Mouse (Mus musculus) midbrain, embryonic 15.5 days (tissue): ENCODE data around the gene Mfsd4b4. TPM values are rescaled to one million over a fixed set of nuclear protein-coding genes. Genes with fewer than 3 reads are reported as not detected.
"Not testable (repeated sequence)": the region's sequence is repeated elsewhere in the genome, so short reads cannot be mapped to it uniquely, and the experiment has no call there.

Experiments
- ATAC-seq: fragments of 200-750 bp; cut with Nextera tagmentation; replicated peaks from 2 replicates; pipeline ENCODE4 v1.8.0; 2017; ENCODE audit warnings: moderate TSS enrichment
- H3K27ac ChIP-seq: fragments of 300-500 bp; sonication (generic); 2 replicates; pipeline ENCODE4 v1.5.1; 2015; ENCODE audit warnings: mild to moderate bottlenecking, inconsistent platforms
- H3K27me3 ChIP-seq: fragments of 300-500 bp; sonication (generic); replicated peaks from 2 replicates; pipeline ENCODE4 v1.6.1; 2015; ENCODE audit warnings: inconsistent platforms
- H3K36me3 ChIP-seq: fragments of 300-500 bp; sonication (generic); replicated peaks from 2 replicates; pipeline ENCODE4 v1.6.1; 2015; ENCODE audit warnings: inconsistent platforms
- H3K4me1 ChIP-seq: fragments of 300-500 bp; sonication (generic); 2 replicates; pipeline ENCODE4 v1.6.1; 2015; ENCODE audit warnings: inconsistent platforms
- H3K4me2 ChIP-seq: fragments of 300-500 bp; sonication (generic); 2 replicates; pipeline ENCODE4 v1.6.1; 2015; ENCODE audit warnings: inconsistent platforms, mild to moderate bottlenecking, moderate library complexity
- H3K4me3 ChIP-seq: fragments of 300-500 bp; sonication (generic); 2 replicates; pipeline ENCODE4 v1.5.1; 2015; ENCODE audit warnings: mild to moderate bottlenecking, inconsistent platforms
- H3K9ac ChIP-seq: fragments of 300-500 bp; sonication (generic); 2 replicates; pipeline ENCODE4 v1.6.1; 2015; ENCODE audit warnings: mild to moderate bottlenecking, inconsistent platforms
- H3K9me3 ChIP-seq: fragments of 300-500 bp; sonication (generic); 2 replicates; pipeline ENCODE4 v1.6.1; 2016; ENCODE audit warnings: inconsistent platforms
- WGBS: fragments of 180-500 bp; shearing (Covaris S2); methylation state at CpG from one replicate; pipeline ENCODE4 v1.1.7; 2015; ENCODE audit warnings: mixed read lengths; 5-methylcytosine and 5-hydroxymethylcytosine counted together
- polyA plus RNA-seq: library from polyadenylated mRNA; unstranded; fragments of >200 nt; fragmentation: Nextera tagmentation; extraction: Ambion mirVana; gene quantifications from 2 replicates; pipeline ENCODE4 v1.2.1, GENCODE M21; 2015

The Mfsd4b4 gene
- 4.7 and 4.9 TPM in 2 replicates for polyA plus RNA-seq

GRCm38 (mm10) chr10:39898874-39899371, at the start of gene Mfsd4b4:
Gene Mfsd4b4, minus strand, starts transcription at chr10:39899238.
- H3K36me3 ChIP-seq, result no peaks in the 10 kb centered on the region
- H3K9me3 ChIP-seq, result no peaks in the 10 kb centered on the region
- H3K4me2 ChIP-seq, result peak within 1 kb of the TSS; percentile 77
- H3K4me1 ChIP-seq, result peaks cover 16% of the 10 kb centered on the region
- H3K27me3 ChIP-seq, result no peaks in the 10 kb centered on the region
- H3K27ac ChIP-seq, result peak within 1 kb of the TSS; percentile 86
- H3K4me3 ChIP-seq, result peak within 1 kb of the TSS; percentile 79
- peak; percentile 99 for ATAC-seq
- peak within 1 kb of the TSS; percentile 86 for H3K9ac ChIP-seq
- WGBS, result under 1% methylated on average over 41 of the region's 41 CpGs

- 86% methylated on average over 3 of the region's 3 CpGs for WGBS
- ATAC-seq, H3K4me2 ChIP-seq: not testable (repeated sequence)
Measured at GRCm38 (mm10) chr10:39947195-39947594, 48.2 kb upstream of the Mfsd4b4 start.

GRCm38 (mm10) chr10:39936553-39936952, 37.5 kb upstream of the Mfsd4b4 start:
- Histone ChIP-seq H3K9me3 (no peaks in the 10 kb centered on the region), H3K4me2 (no peak overlapping the region), H3K9ac (no peak overlapping the region), H3K27ac (no peak overlapping the region), H3K36me3 (no peaks in the 10 kb centered on the region), H3K4me1 (no peaks in the 10 kb centered on the region), H3K27me3 (no peaks in the 10 kb centered on the region), H3K4me3 (no peak overlapping the region)
- WGBS, result 82% methylated on average over 7 of the region's 7 CpGs
- no peak for ATAC-seq

More at GRCm38 (mm10) chr10:39947195-39947594, 48.2 kb upstream of the Mfsd4b4 start:
- H3K4me1 ChIP-seq, H3K36me3 ChIP-seq, H3K27ac ChIP-seq, H3K4me3 ChIP-seq, H3K9ac ChIP-seq, H3K9me3 ChIP-seq, H3K27me3 ChIP-seq: not testable (repeated sequence)

- Histone ChIP-seq H3K27me3 (peaks cover 12% of the 10 kb centered on the region), H3K4me3 (peak within 1 kb of the TSS; percentile 38), H3K4me2 (peak within 1 kb of the TSS; percentile 71), H3K4me1 (no peaks in the 10 kb centered on the region; the same call in 1 of the 2 replicates), H3K9ac (peak within 1 kb of the TSS; percentile 20; the same call in 1 of the 2 replicates), H3K9me3 (no peaks in the 10 kb centered on the region), H3K27ac (no peak within 1 kb of the TSS), H3K36me3 (no peaks in the 10 kb centered on the region)
- 2% methylated on average over 41 of the region's 41 CpGs for WGBS
- ATAC-seq, result peak; percentile 82
Measured at GRCm38 (mm10) chr10:39926616-39927139, 27.6 kb upstream of the Mfsd4b4 start, which contains the start of gene Mfsd4b2. Gene Mfsd4b2, minus strand, starts transcription at chr10:39926923.

GRCm38 (mm10) chr10:39924556-39924955, 25.5 kb upstream of the Mfsd4b4 start:
- H3K9me3 ChIP-seq, H3K9ac ChIP-seq, H3K27ac ChIP-seq, H3K4me2 ChIP-seq, H3K4me1 ChIP-seq, H3K36me3 ChIP-seq, H3K4me3 ChIP-seq, ATAC-seq: not testable (repeated sequence)
- H3K27me3 ChIP-seq, result peaks cover 12% of the 10 kb centered on the region
- WGBS, result 78% methylated on average over 8 of the region's 8 CpGs

- Histone ChIP-seq H3K9me3 (no peaks in the 10 kb centered on the region), H3K27me3 (no peaks in the 10 kb centered on the region), H3K4me3 (no peak overlapping the region), H3K36me3 (no peaks in the 10 kb centered on the region), H3K27ac (no peak overlapping the region), H3K9ac (no peak overlapping the region), H3K4me1 (no peaks in the 10 kb centered on the region), H3K4me2 (no peak overlapping the region)
- no peak for ATAC-seq
Measured at GRCm38 (mm10) chr10:39912616-39913015, 13.6 kb upstream of the Mfsd4b4 start.

GRCm38 (mm10) chr10:39908768-39909441, 9.9 kb upstream of the Mfsd4b4 start:
- whole genome bisulfite sequencing, result 76% methylated on average over 13 of the region's 13 CpGs
- Histone ChIP-seq H3K27me3 (no peaks in the 10 kb centered on the region), H3K4me1 (no peaks in the 10 kb centered on the region), H3K36me3 (no peaks in the 10 kb centered on the region), H3K27ac (no peak overlapping the region), H3K4me3 (no peak overlapping the region), H3K9me3 (no peaks in the 10 kb centered on the region), H3K9ac (no peak overlapping the region), H3K4me2 (no peak overlapping the region)
- ATAC-seq, result no peak

GRCm38 (mm10) chr10:39906799-39907658, 8.0 kb upstream of the Mfsd4b4 start:
- Histone ChIP-seq H3K36me3 (no peaks in the 10 kb centered on the region), H3K4me3 (no peak overlapping the region), H3K4me2 (no peak overlapping the region), H3K9me3 (no peaks in the 10 kb centered on the region), H3K4me1 (no peaks in the 10 kb centered on the region), H3K27ac (no peak overlapping the region), H3K9ac (no peak overlapping the region), H3K27me3 (no peaks in the 10 kb centered on the region)
- 81% methylated on average over 10 of the region's 10 CpGs for WGBS
- no peak for ATAC-seq

GRCm38 (mm10) chr10:39904191-39904590, 5.2 kb upstream of the Mfsd4b4 start:
- Histone ChIP-seq H3K36me3 (no peaks in the 10 kb centered on the region), H3K9ac (no peak overlapping the region), H3K4me2 (no peak overlapping the region), H3K9me3 (no peaks in the 10 kb centered on the region), H3K4me1 (0 out of 2 replicates have a peak, but pooled peaks cover 6% of the 10 kb centered on the region), H3K4me3 (no peak overlapping the region), H3K27me3 (no peaks in the 10 kb centered on the region), H3K27ac (no peak overlapping the region)
- WGBS, result 77% methylated on average over 3 of the region's 3 CpGs
- ATAC-seq, result no peak

GRCm38 (mm10) chr10:39896503-39896902, 2.5 kb downstream of the Mfsd4b4 start:
- no peak overlapping the region for H3K9ac ChIP-seq
- H3K4me1 ChIP-seq, result peaks cover 16% of the 10 kb centered on the region
- H3K4me2 ChIP-seq, result no peak overlapping the region
- no peak overlapping the region for H3K4me3 ChIP-seq
- no peak overlapping the region for H3K27ac ChIP-seq
- 82% methylated on average over 5 of the region's 5 CpGs for WGBS
- no peak for ATAC-seq
- H3K9me3 ChIP-seq, result no peaks in the 10 kb centered on the region
- H3K36me3 ChIP-seq, result no peaks in the 10 kb centered on the region
- H3K27me3 ChIP-seq, result no peaks in the 10 kb centered on the region

GRCm38 (mm10) chr10:39893702-39894697, 5.0 kb downstream of the Mfsd4b4 start:
- no peak overlapping the region for H3K4me3 ChIP-seq
- H3K27ac ChIP-seq, result no peak overlapping the region
- no peak overlapping the region for H3K4me2 ChIP-seq
- no peaks in the 10 kb centered on the region for H3K36me3 ChIP-seq
- 75% methylated on average over 11 of the region's 11 CpGs for WGBS
- H3K4me1 ChIP-seq, result peaks cover 9% of the 10 kb centered on the region
- no peaks in the 10 kb centered on the region for H3K27me3 ChIP-seq
- no peak for ATAC-seq
- H3K9me3 ChIP-seq, result no peaks in the 10 kb centered on the region
- no peak overlapping the region for H3K9ac ChIP-seq
